Mouse (Mus musculus) heart, embryonic 11.5 days (tissue): Measurements from ENCODE around the gene Cyb5d2. TPM values are rescaled to one million over a fixed set of nuclear protein-coding genes. Genes with fewer than 3 reads are reported as not detected.

Experiments used
- ATAC-seq: fragments of 200-750 bp; cut with Nextera tagmentation; replicated peaks from 2 replicates; pipeline ENCODE4 v1.8.0; 2017; ENCODE audit warnings: moderate library complexity; ENCODE audit not compliant: insufficient number of reproducible peaks, low FRiP score, low TSS enrichment
- H3K27ac ChIP-seq: fragments of 300-500 bp; sonication (generic); 2 replicates; pipeline ENCODE4 v1.5.1; 2014; ENCODE audit warnings: mild to moderate bottlenecking, low read depth, low read length
- H3K27me3 ChIP-seq: fragments of 300-500 bp; sonication (generic); 2 replicates; pipeline ENCODE4 v1.6.1; 2014; ENCODE audit warnings: mild to moderate bottlenecking, low read length, mixed read lengths; ENCODE audit not compliant: control insufficient read depth, insufficient read depth
- H3K36me3 ChIP-seq: fragments of 300-500 bp; sonication (generic); 2 replicates; pipeline ENCODE4 v1.6.1; 2014; ENCODE audit warnings: mild to moderate bottlenecking, low read length, moderate library complexity, mixed read lengths; ENCODE audit not compliant: control insufficient read depth, insufficient read depth
- H3K4me1 ChIP-seq: fragments of 300-500 bp; sonication (generic); 2 replicates; pipeline ENCODE4 v1.6.1; 2014; ENCODE audit warnings: low read length; ENCODE audit not compliant: control insufficient read depth, insufficient read depth
- H3K4me2 ChIP-seq: fragments of 300-500 bp; sonication (generic); 2 replicates; pipeline ENCODE4 v1.6.1; 2014; ENCODE audit warnings: mild to moderate bottlenecking, moderate library complexity
- H3K4me3 ChIP-seq: fragments of 300-500 bp; sonication (generic); 2 replicates; pipeline ENCODE4 v1.5.1; 2014; ENCODE audit warnings: low read depth, low read length
- H3K9ac ChIP-seq: fragments of 300-500 bp; sonication (generic); 2 replicates; pipeline ENCODE4 v1.6.1; 2014; ENCODE audit warnings: mild to moderate bottlenecking, low read depth, low read length, moderate library complexity
- H3K9me3 ChIP-seq: fragments of 300-500 bp; sonication (generic); replicated peaks from 2 replicates; pipeline ENCODE4 v1.6.1; 2016; ENCODE audit warnings: low read length; ENCODE audit not compliant: control insufficient read depth
- WGBS: fragments of 180-500 bp; shearing (Covaris S2); extraction: QIAGEN DNeasy Blood & Tissue Kit; methylation state at CpG from one replicate; pipeline ENCODE4 v1.1.7; 2014; ENCODE audit not compliant: insufficient replicate concordance; 5-methylcytosine and 5-hydroxymethylcytosine counted together
- polyA plus RNA-seq: library from polyadenylated mRNA; unstranded; fragments of >200 nt; fragmentation: Nextera tagmentation; extraction: Ambion mirVana; gene quantifications from 2 replicates; pipeline ENCODE4 v1.2.1, GENCODE M21; 2014

Gene Cyb5d2
- 4.9 and 5.4 TPM in 2 replicates for polyA plus RNA-seq

- Histone ChIP-seq H3K27me3 (no peaks in the 10 kb centered on the region), H3K4me2 (peak within 1 kb of the TSS; percentile 72), H3K4me3 (peak within 1 kb of the TSS; percentile 72), H3K9me3 (no peaks in the 10 kb centered on the region), H3K4me1 (peaks cover 2% of the 10 kb centered on the region; the same call in 1 of the 2 replicates), H3K27ac (peak within 1 kb of the TSS; percentile 86), H3K9ac (peak within 1 kb of the TSS; percentile 96), H3K36me3 (no peaks in the 10 kb centered on the region)
- under 1% methylated on average over 65 of the region's 69 CpGs for WGBS
- peak; percentile 92 for ATAC-seq
Measured at GRCm38 (mm10) chr11:72795455-72796295, at the start of gene Cyb5d2, which contains the start of gene Zzef1. Cyb5d2 (minus strand) TSS chr11:72796142. Zzef1 (plus strand) TSS chr11:72796226.

- Histone ChIP-seq H3K36me3 (peaks cover 5% of the 10 kb centered on the region; the same call in 1 of the 2 replicates), H3K27me3 (no peaks in the 10 kb centered on the region), H3K4me3 (no peak overlapping the region), H3K4me1 (no peaks in the 10 kb centered on the region), H3K27ac (no peak overlapping the region), H3K9me3 (no peaks in the 10 kb centered on the region), H3K9ac (no peak overlapping the region), H3K4me2 (no peak overlapping the region)
- WGBS, result 76% methylated on average over 2 of the region's 2 CpGs
- ATAC-seq, result no peak
Measured at GRCm38 (mm10) chr11:72845526-72845925, 49.6 kb upstream of the Cyb5d2 start.

GRCm38 (mm10) chr11:72843576-72843975, 47.6 kb upstream of the Cyb5d2 start:
- no peak for ATAC-seq

GRCm38 (mm10) chr11:72842731-72843130, 46.8 kb upstream of the Cyb5d2 start:
- no peak for ATAC-seq
- H3K36me3 ChIP-seq, result peaks cover 2% of the 10 kb centered on the region; the same call in 1 of the 2 replicates
- 81% methylated on average over 3 of the region's 3 CpGs for WGBS
- no peaks in the 10 kb centered on the region for H3K27me3 ChIP-seq
- H3K9me3 ChIP-seq, result no peaks in the 10 kb centered on the region
- H3K4me1 ChIP-seq, result no peaks in the 10 kb centered on the region
- H3K4me2 ChIP-seq, result no peak overlapping the region
- H3K27ac ChIP-seq, result no peak overlapping the region
- no peak overlapping the region for H3K9ac ChIP-seq
- no peak overlapping the region for H3K4me3 ChIP-seq

More at GRCm38 (mm10) chr11:72843576-72843975, 47.6 kb upstream of the Cyb5d2 start:
- Histone ChIP-seq H3K9me3 (no peaks in the 10 kb centered on the region), H3K9ac (no peak overlapping the region), H3K4me3 (no peak overlapping the region), H3K36me3 (peaks cover 5% of the 10 kb centered on the region; the same call in 1 of the 2 replicates), H3K4me1 (no peaks in the 10 kb centered on the region), H3K27ac (no peak overlapping the region), H3K4me2 (no peak overlapping the region), H3K27me3 (no peaks in the 10 kb centered on the region)

GRCm38 (mm10) chr11:72829869-72830268, 33.9 kb upstream of the Cyb5d2 start:
- no peak for ATAC-seq
- H3K4me2 ChIP-seq, result no peak overlapping the region
- peaks cover 14% of the 10 kb centered on the region for H3K36me3 ChIP-seq
- H3K9me3 ChIP-seq, result no peaks in the 10 kb centered on the region
- H3K27me3 ChIP-seq, result no peaks in the 10 kb centered on the region
- no peak overlapping the region for H3K4me3 ChIP-seq
- no peak overlapping the region for H3K27ac ChIP-seq
- 78% methylated on average over 3 of the region's 3 CpGs for WGBS
- no peaks in the 10 kb centered on the region for H3K4me1 ChIP-seq
- H3K9ac ChIP-seq, result no peak overlapping the region

- H3K27me3 ChIP-seq, result no peaks in the 10 kb centered on the region
- no peak overlapping the region for H3K9ac ChIP-seq
- H3K4me2 ChIP-seq, result no peak overlapping the region
- no peak overlapping the region for H3K4me3 ChIP-seq
- H3K36me3 ChIP-seq, result peaks cover 10% of the 10 kb centered on the region
- H3K9me3 ChIP-seq, result no peaks in the 10 kb centered on the region
- no peak overlapping the region for H3K27ac ChIP-seq
- H3K4me1 ChIP-seq, result no peaks in the 10 kb centered on the region
- no peak for ATAC-seq
- 89% methylated on average over 7 of the region's 7 CpGs for WGBS
Measured at GRCm38 (mm10) chr11:72821041-72821440, 25.1 kb upstream of the Cyb5d2 start.

- Histone ChIP-seq H3K4me3 (no peak overlapping the region), H3K27ac (no peak overlapping the region), H3K36me3 (peaks cover 6% of the 10 kb centered on the region), H3K9ac (no peak overlapping the region), H3K9me3 (no peaks in the 10 kb centered on the region), H3K27me3 (no peaks in the 10 kb centered on the region), H3K4me1 (no peaks in the 10 kb centered on the region), H3K4me2 (no peak overlapping the region)
- no peak for ATAC-seq
- WGBS, result 87% methylated on average over 7 of the region's 7 CpGs
Measured at GRCm38 (mm10) chr11:72818067-72818466, 22.1 kb upstream of the Cyb5d2 start.

GRCm38 (mm10) chr11:72816859-72817258, 20.9 kb upstream of the Cyb5d2 start:
- H3K36me3 ChIP-seq, result peaks cover 6% of the 10 kb centered on the region
- H3K4me1 ChIP-seq, result no peaks in the 10 kb centered on the region
- no peak overlapping the region for H3K4me3 ChIP-seq
- WGBS, result 97% methylated on average over 1 of the region's 1 CpGs
- no peak overlapping the region for H3K4me2 ChIP-seq
- no peaks in the 10 kb centered on the region for H3K27me3 ChIP-seq
- ATAC-seq, result no peak
- no peak overlapping the region for H3K9ac ChIP-seq
- no peak overlapping the region for H3K27ac ChIP-seq
- no peaks in the 10 kb centered on the region for H3K9me3 ChIP-seq
